Mouse (Mus musculus) NIH3T3 (cell line): ENCODE results near the gene Cdh13.

Experiments
- DNase-seq: peaks from one replicate; pipeline ENCODE4 v3.0.0-alpha.2; 2012; ENCODE audit warnings: low read depth

Gene Cdh13

DNA sequence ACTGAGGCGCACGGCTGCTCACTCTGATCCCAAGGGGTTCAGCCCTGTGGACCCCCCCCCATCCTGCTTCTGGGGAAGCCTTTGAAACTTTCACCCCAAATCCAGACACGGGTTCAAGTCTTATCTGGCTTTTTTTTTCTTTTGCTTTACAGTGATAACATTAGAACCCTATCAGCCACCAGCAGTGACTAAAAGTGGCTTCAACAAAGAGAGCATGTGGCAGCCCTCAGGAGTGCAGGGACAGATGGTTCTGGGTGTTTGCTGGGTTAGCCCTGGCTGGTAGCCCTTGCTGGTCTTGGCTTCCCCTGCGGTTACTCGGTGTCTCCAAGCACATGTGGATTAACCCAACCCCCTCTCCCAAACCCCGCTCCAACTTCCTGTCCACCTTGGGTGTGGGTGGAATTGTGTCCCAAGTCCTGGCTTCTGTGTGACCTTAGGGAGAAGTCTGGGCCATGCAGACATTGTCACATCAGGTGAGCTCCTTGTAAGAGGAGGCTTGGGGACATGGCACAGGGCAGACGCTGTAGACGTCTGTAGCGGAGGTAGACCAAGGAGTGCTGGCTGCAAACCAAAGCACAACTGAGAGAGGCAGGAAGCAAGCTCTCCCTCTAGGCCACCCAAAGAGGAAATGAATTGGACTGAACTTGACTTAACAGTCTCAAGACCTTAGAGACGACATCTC is 1069.6 kb downstream of the Cdh13 start:
- DNase-seq: no peak

DNA sequence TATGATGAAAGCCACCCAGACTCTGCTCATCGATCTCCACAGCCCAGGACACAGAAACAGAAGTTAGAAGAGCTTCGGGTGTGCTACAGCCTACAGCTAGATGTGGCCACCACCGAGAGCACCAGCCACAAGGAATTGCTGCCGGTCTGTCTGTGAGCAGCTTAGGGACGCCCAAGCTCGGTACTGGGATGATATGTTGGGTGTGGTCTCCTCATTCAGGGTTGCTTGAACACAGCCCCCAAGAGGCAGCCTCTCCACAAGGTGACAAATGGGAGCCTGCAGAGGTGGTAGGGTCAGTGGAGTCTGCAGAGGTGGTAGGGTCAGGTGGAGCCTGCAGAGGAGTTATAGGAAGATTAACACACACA is 1070.1 kb downstream of the Cdh13 start:
- no peak for DNase-seq

DNA sequence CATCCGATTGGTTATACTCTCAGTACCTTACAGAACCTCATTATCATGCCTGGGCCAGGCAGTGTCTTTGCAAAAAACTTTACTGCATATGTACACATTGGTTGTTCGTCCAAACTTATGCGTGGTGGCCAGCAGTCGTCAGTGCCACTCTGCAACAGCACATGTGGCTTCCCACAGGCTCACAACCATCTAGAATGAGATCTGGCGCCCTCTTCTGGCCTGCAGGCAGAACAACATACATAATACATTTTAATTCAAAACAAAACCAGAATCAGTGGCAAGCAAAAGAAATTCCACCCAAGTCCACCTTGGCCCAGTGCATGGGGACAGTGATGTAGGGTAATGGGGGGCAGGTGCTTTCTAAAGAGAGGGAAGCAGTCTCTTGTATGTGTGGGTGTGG is 1073.1 kb downstream of the Cdh13 start:
- peak; percentile 55 for DNase-seq

DNA sequence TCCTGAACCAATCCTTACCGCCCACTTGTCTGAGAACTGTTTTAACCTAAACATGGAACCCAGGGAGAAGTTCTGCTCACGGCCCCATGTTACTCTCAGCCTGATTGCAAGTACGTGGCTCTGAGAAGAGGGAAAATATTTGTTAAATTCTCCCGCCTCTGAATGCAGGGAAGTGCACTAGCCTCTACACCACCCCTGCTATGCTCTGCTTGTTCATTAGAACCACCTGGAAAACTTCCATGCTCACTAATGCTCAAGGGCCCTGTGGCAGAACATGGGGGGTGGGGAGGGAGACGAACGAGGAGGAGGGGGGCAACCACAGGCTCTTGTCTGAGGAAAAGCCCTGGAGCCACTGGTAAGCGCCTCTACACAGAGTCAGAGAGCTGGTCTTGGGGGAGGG is 1074.6 kb downstream of the Cdh13 start:
- DNase-seq: no peak

DNA sequence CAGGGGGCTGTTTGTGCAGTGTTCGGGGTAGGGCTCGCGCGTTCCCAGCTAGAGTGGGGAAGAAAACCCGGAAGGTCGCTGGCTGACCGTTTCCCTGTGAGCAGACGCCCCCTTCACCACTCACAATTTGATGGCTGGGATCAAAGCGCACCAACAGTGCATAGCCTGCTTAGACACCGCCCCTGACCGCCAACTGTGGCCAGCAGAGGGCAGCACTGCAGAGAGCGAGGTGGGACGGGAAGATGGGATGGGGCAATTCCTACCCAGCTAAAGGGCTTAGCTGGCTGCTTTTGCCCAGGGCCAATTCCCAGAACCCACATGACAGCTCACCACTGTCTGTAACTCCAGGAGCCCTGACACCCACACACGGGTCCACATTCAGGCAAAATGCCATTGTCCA is 1075.3 kb downstream of the Cdh13 start:
- peak; percentile 68 for DNase-seq

DNA sequence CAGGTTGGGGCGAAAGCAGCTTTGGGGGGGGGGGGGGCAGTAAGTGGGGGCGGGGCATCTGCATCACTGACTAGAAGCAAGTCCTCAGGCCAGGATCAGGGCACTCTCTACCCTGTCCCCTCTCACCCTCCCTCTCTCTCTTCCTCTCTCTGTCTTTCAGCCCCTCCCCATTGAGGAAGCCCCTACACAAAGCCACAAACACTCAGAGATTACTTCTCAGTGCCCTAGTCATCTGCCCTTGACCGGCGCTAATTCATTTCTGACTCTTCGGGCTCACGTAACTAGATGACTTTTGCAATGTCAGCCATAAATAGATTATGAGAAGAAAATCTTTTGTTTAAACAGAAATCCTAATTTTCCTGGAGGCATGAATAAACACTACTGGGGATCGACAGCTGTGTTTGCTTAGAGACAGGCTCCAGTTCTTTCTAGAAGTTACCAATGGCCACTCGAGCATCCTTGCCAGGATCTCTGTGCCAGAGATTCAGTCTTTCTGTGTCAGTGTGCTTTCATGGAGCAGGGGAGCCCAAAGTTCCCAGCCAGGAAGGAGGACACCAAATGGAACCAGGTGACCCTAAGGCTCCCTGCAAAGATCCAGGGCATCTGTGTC is 1077.3 kb downstream of the Cdh13 start:
- no peak for DNase-seq
